Mouse (Mus musculus): ENCODE measurements around the gene Nxt2. TPM values are rescaled to one million over a fixed set of nuclear protein-coding genes. Genes with fewer than 3 reads are reported as not detected.
"Not testable (repeated sequence)": the region's sequence is repeated elsewhere in the genome, so short reads cannot be mapped to it uniquely, and the experiment has no call there.

Gene Nxt2
- polyA plus RNA-seq, 1 experiment = 0.03 TPM

- Histone ChIP-seq H3K27me3 (ENCODE audit: control insufficient read depth) (no peaks in the 10 kb centered on the region), H3K36me3 (ENCODE audit: control insufficient read depth) (no peaks in the 10 kb centered on the region), H3K4me3 (replicated peaks) (peak overlapping the region; percentile 79), H3K4me1 (ENCODE audit: control insufficient read depth) (no peaks in the 10 kb centered on the region; the same call in 1 of the 2 replicates), H3K9me3 (ENCODE audit: control insufficient read depth, low read length) (no peaks in the 10 kb centered on the region)
- TF ChIP-seq GATA1 (IDR thresholded peaks at IDR 0.05; ENCODE audit: low read length) = no peak
- TF ChIP-seq TAL1 (IDR thresholded peaks at IDR 0.05; ENCODE audit: low read length) = no peak
These were observed 956 bp downstream of the Nxt2 start for GRCm38 (mm10) chrX:142227398-142228054.

- H3K27me3 ChIP-seq (ENCODE audit: control insufficient read depth) = no peaks in the 10 kb centered on the region
- no peak for TF ChIP-seq GATA1 (IDR thresholded peaks at IDR 0.05; ENCODE audit: low read length)
- no peak for TF ChIP-seq TAL1 (IDR thresholded peaks at IDR 0.05; ENCODE audit: low read length)
- H3K9me3 ChIP-seq (ENCODE audit: control insufficient read depth, low read length) = no peaks in the 10 kb centered on the region
- peak overlapping the region; percentile 79 for H3K4me3 ChIP-seq (replicated peaks)
- H3K36me3 ChIP-seq (ENCODE audit: control insufficient read depth) = no peaks in the 10 kb centered on the region
- no peaks in the 10 kb centered on the region; the same call in 1 of the 2 replicates for H3K4me1 ChIP-seq (ENCODE audit: control insufficient read depth)
These were observed 1.6 kb downstream of the Nxt2 start for GRCm38 (mm10) chrX:142228055-142228768.

GRCm38 (mm10) chrX:142228769-142229158 is 2.2 kb downstream of the Nxt2 start:
- no peaks in the 10 kb centered on the region; the same call in 1 of the 2 replicates for H3K4me1 ChIP-seq (ENCODE audit: control insufficient read depth)
- H3K9me3 ChIP-seq (ENCODE audit: control insufficient read depth, low read length) = no peaks in the 10 kb centered on the region
- no peaks in the 10 kb centered on the region for H3K27me3 ChIP-seq (ENCODE audit: control insufficient read depth)
- no peaks in the 10 kb centered on the region for H3K36me3 ChIP-seq (ENCODE audit: control insufficient read depth)
- TF ChIP-seq TAL1 (IDR thresholded peaks at IDR 0.05; ENCODE audit: low read length) = no peak
- peak overlapping the region; percentile 79 for H3K4me3 ChIP-seq (replicated peaks)

- not testable (repeated sequence) for H3K9me3 ChIP-seq (ENCODE audit: control insufficient read depth, low read length); H3K4me3 ChIP-seq (replicated peaks); H3K27me3 ChIP-seq (ENCODE audit: control insufficient read depth); H3K36me3 ChIP-seq (ENCODE audit: control insufficient read depth); H3K4me1 ChIP-seq (ENCODE audit: control insufficient read depth)
These were observed 9.6 kb downstream of the Nxt2 start for GRCm38 (mm10) chrX:142236146-142236545.

GRCm38 (mm10) chrX:142237101-142237500 is 10.5 kb downstream of the Nxt2 start:
- Histone ChIP-seq H3K4me3 (replicated peaks) (no peak overlapping the region), H3K27me3 (ENCODE audit: control insufficient read depth) (no peaks in the 10 kb centered on the region), H3K4me1 (ENCODE audit: control insufficient read depth) (no peaks in the 10 kb centered on the region), H3K36me3 (ENCODE audit: control insufficient read depth) (no peaks in the 10 kb centered on the region), H3K9me3 (ENCODE audit: control insufficient read depth, low read length) (no peaks in the 10 kb centered on the region)
- TF ChIP-seq GATA1 (IDR thresholded peaks at IDR 0.05; ENCODE audit: low read length) (no peak), TAL1 (IDR thresholded peaks at IDR 0.05; ENCODE audit: low read length) (no peak)

- TF ChIP-seq TAL1 (IDR thresholded peaks at IDR 0.05; ENCODE audit: low read length) = no peak
- TF ChIP-seq GATA1 (IDR thresholded peaks at IDR 0.05; ENCODE audit: low read length) = no peak
These were observed 19.2 kb downstream of the Nxt2 start for GRCm38 (mm10) chrX:142245682-142246327.

GRCm38 (mm10) chrX:142250008-142250736 is 23.6 kb downstream of the Nxt2 start:
- no peaks in the 10 kb centered on the region for H3K27me3 ChIP-seq (ENCODE audit: control insufficient read depth)
- no peaks in the 10 kb centered on the region for H3K36me3 ChIP-seq (ENCODE audit: control insufficient read depth)
- H3K9me3 ChIP-seq (ENCODE audit: control insufficient read depth, low read length) = no peaks in the 10 kb centered on the region
- H3K4me1 ChIP-seq (ENCODE audit: control insufficient read depth) = no peaks in the 10 kb centered on the region
- TF ChIP-seq GATA1 (IDR thresholded peaks at IDR 0.05; ENCODE audit: low read length) (no peak), TAL1 (IDR thresholded peaks at IDR 0.05; ENCODE audit: low read length) (no peak)
- H3K4me3 ChIP-seq (replicated peaks) = no peak overlapping the region

More at GRCm38 (mm10) chrX:142245682-142246327, 19.2 kb downstream of the Nxt2 start:
- Histone ChIP-seq H3K27me3 (ENCODE audit: control insufficient read depth) (no peaks in the 10 kb centered on the region), H3K4me3 (replicated peaks) (no peak overlapping the region), H3K4me1 (ENCODE audit: control insufficient read depth) (no peaks in the 10 kb centered on the region), H3K36me3 (ENCODE audit: control insufficient read depth) (no peaks in the 10 kb centered on the region), H3K9me3 (ENCODE audit: control insufficient read depth, low read length) (no peaks in the 10 kb centered on the region)

GRCm38 (mm10) chrX:142276031-142276430 is 49.5 kb downstream of the Nxt2 start:
- TF ChIP-seq TAL1 (IDR thresholded peaks at IDR 0.05; ENCODE audit: low read length) = no peak
- TF ChIP-seq GATA1 (IDR thresholded peaks at IDR 0.05; ENCODE audit: low read length) = no peak

GRCm38 (mm10) chrX:142276573-142276972 is 50.0 kb downstream of the Nxt2 start:
- Histone ChIP-seq H3K4me1 (ENCODE audit: control insufficient read depth) (no peaks in the 10 kb centered on the region), H3K36me3 (ENCODE audit: control insufficient read depth) (no peaks in the 10 kb centered on the region), H3K4me3 (replicated peaks) (no peak overlapping the region), H3K27me3 (ENCODE audit: control insufficient read depth) (no peaks in the 10 kb centered on the region), H3K9me3 (ENCODE audit: control insufficient read depth, low read length) (no peaks in the 10 kb centered on the region)
- TF ChIP-seq TAL1 (IDR thresholded peaks at IDR 0.05; ENCODE audit: low read length) (no peak), GATA1 (IDR thresholded peaks at IDR 0.05; ENCODE audit: low read length) (no peak)

More at GRCm38 (mm10) chrX:142276031-142276430, 49.5 kb downstream of the Nxt2 start:
- H3K27me3 ChIP-seq (ENCODE audit: control insufficient read depth) = no peaks in the 10 kb centered on the region
- no peaks in the 10 kb centered on the region for H3K36me3 ChIP-seq (ENCODE audit: control insufficient read depth)
- no peak overlapping the region for H3K4me3 ChIP-seq (replicated peaks)
- H3K9me3 ChIP-seq (ENCODE audit: control insufficient read depth, low read length) = no peaks in the 10 kb centered on the region
- H3K4me1 ChIP-seq (ENCODE audit: control insufficient read depth) = no peaks in the 10 kb centered on the region

Measured in erythroblast, embryonic 14.5 days (primary cell).